Mouse (Mus musculus): ENCODE measurements around the gene Hoxa10. TPM values are rescaled to one million over a fixed set of nuclear protein-coding genes. Genes with fewer than 3 reads are reported as not detected.

The Hoxa10 gene
- total and polyA plus RNA-seq, 3 experiments, result not detected

GRCm38 (mm10) chr6:52203121-52203370 lies 37.6 kb downstream of the Hoxa10 start:
- Histone ChIP-seq H3K27ac (ENCODE audit: control insufficient read depth, low read depth, low read length) (no peak overlapping the region), H3K4me1 (ENCODE audit: control insufficient read depth in 1 of 2, insufficient read depth in 2 of 2, low read length in 2 of 2) (no peaks in the 10 kb centered on the region), H3K9ac (ENCODE audit: control insufficient read depth, low read depth, low read length, poor library complexity, severe bottlenecking) (no peak overlapping the region), H3K4me3 (ENCODE audit: control insufficient read depth in 1 of 2, insufficient read depth in 1 of 2, low read depth in 2 of 2, low read length in 2 of 2) (no peak overlapping the region), H3K9me3 (replicated peaks; ENCODE audit: insufficient read depth, low read length) (no peaks in the 10 kb centered on the region), H3K79me2 (ENCODE audit: control insufficient read depth, insufficient read depth, low read length, poor library complexity) (no peaks in the 10 kb centered on the region; the same call in 1 of the 2 replicates), H3K36me3 (ENCODE audit: control insufficient read depth in 1 of 2, insufficient read depth in 2 of 2, low read length in 2 of 2) (no peaks in the 10 kb centered on the region), H3K27me3 (ENCODE audit: control insufficient read depth in 1 of 2, insufficient read depth in 2 of 2, low read length in 2 of 2) (no peaks in the 10 kb centered on the region)
- no peak for DNase-seq (ENCODE audit: low read depth, low spot score)
- no peak for TF ChIP-seq BHLHE40 (IDR thresholded peaks at IDR 0.05; ENCODE audit: borderline replicate concordance, low read depth, low read length)
- TF ChIP-seq CHD1 (IDR thresholded peaks at IDR 0.05; ENCODE audit: low read depth, low read length), result no peak
- TF ChIP-seq TCF12 (IDR thresholded peaks at IDR 0.05; ENCODE audit: low read depth, low read length), result no peak
- no peak for TF ChIP-seq ETS1 (IDR thresholded peaks at IDR 0.05; ENCODE audit: low read depth, low read length)
- TF ChIP-seq USF1 (IDR thresholded peaks at IDR 0.05; ENCODE audit: low read depth, low read length), result no peak
- TF ChIP-seq CHD2 (IDR thresholded peaks at IDR 0.05; ENCODE audit: low read length), result no peak
- TF ChIP-seq E2F4 (IDR thresholded peaks at IDR 0.05; ENCODE audit: borderline replicate concordance, low read depth, low read length), result no peak
- no peak for TF ChIP-seq MAFK (IDR thresholded peaks at IDR 0.05; ENCODE audit: borderline replicate concordance, low read depth, low read length)
- no peak for TF ChIP-seq MAZ (IDR thresholded peaks at IDR 0.05; ENCODE audit: low read depth, low read length)

GRCm38 (mm10) chr6:52202362-52203120 lies 38.1 kb downstream of the Hoxa10 start:
- no peak overlapping the region for H3K27ac ChIP-seq (ENCODE audit: control insufficient read depth, low read depth, low read length)
- no peak overlapping the region for H3K4me3 ChIP-seq (ENCODE audit: control insufficient read depth in 1 of 2, insufficient read depth in 1 of 2, low read depth in 2 of 2, low read length in 2 of 2)
- no peak overlapping the region for H3K9ac ChIP-seq (ENCODE audit: control insufficient read depth, low read depth, low read length, poor library complexity, severe bottlenecking)
- H3K4me1 ChIP-seq (ENCODE audit: control insufficient read depth in 1 of 2, insufficient read depth in 2 of 2, low read length in 2 of 2), result no peaks in the 10 kb centered on the region
- DNase-seq (ENCODE audit: low read depth, low spot score), result no peak
- TF ChIP-seq RCOR1 (IDR thresholded peaks at IDR 0.05; ENCODE audit: low read depth, low read length), result no peak
- no peak for TF ChIP-seq CHD1 (IDR thresholded peaks at IDR 0.05; ENCODE audit: low read depth, low read length)
- no peak for TF ChIP-seq MAFK (IDR thresholded peaks at IDR 0.05; ENCODE audit: borderline replicate concordance, low read depth, low read length)
- no peak for TF ChIP-seq BHLHE40 (IDR thresholded peaks at IDR 0.05; ENCODE audit: borderline replicate concordance, low read depth, low read length)
- no peak for TF ChIP-seq E2F4 (IDR thresholded peaks at IDR 0.05; ENCODE audit: borderline replicate concordance, low read depth, low read length)
- TF ChIP-seq ZC3H11A (IDR thresholded peaks at IDR 0.05; ENCODE audit: low read depth, low read length), result no peak
- TF ChIP-seq ZNF384 (IDR thresholded peaks at IDR 0.05; ENCODE audit: low read depth, low read length), result no peak
- TF ChIP-seq RAD21 (IDR thresholded peaks at IDR 0.05; ENCODE audit: low read depth, low read length), result no peak
- no peak for TF ChIP-seq GATA1 (IDR thresholded peaks at IDR 0.05; ENCODE audit: low read depth, low read length)
- TF ChIP-seq MXI1 (IDR thresholded peaks at IDR 0.05; ENCODE audit: low read depth, low read length), result no peak
- TF ChIP-seq POLR2AphosphoS5 (IDR thresholded peaks at IDR 0.05; ENCODE audit: borderline replicate concordance, low read depth, low read length), result no peak
- TF ChIP-seq MYC (IDR thresholded peaks at IDR 0.05; ENCODE audit: low read depth, low read length), result no peak
- TF ChIP-seq MAX (IDR thresholded peaks at IDR 0.05; ENCODE audit: low read length), result no peak
- TF ChIP-seq JUND (IDR thresholded peaks at IDR 0.05; ENCODE audit: low read depth, low read length), result no peak
- TF ChIP-seq ZKSCAN1 (IDR thresholded peaks at IDR 0.05; ENCODE audit: low read depth, low read length), result no peak
- TF ChIP-seq MEF2A (IDR thresholded peaks at IDR 0.05; ENCODE audit: extremely low read depth, insufficient replicate concordance, low read depth, low read length, poor library complexity, severe bottlenecking), result no peak
- TF ChIP-seq TBP (IDR thresholded peaks at IDR 0.05; ENCODE audit: low read depth, low read length), result no peak
- no peak for TF ChIP-seq USF1 (IDR thresholded peaks at IDR 0.05; ENCODE audit: low read depth, low read length)
- no peak for TF ChIP-seq MYB (IDR thresholded peaks at IDR 0.05; ENCODE audit: low read depth, low read length)
- no peaks in the 10 kb centered on the region for H3K36me3 ChIP-seq (ENCODE audit: control insufficient read depth in 1 of 2, insufficient read depth in 2 of 2, low read length in 2 of 2)
- no peaks in the 10 kb centered on the region for H3K27me3 ChIP-seq (ENCODE audit: control insufficient read depth in 1 of 2, insufficient read depth in 2 of 2, low read length in 2 of 2)
- no peaks in the 10 kb centered on the region; the same call in 1 of the 2 replicates for H3K79me2 ChIP-seq (ENCODE audit: control insufficient read depth, insufficient read depth, low read length, poor library complexity)
- H3K9me3 ChIP-seq (replicated peaks; ENCODE audit: insufficient read depth, low read length), result no peaks in the 10 kb centered on the region

Measured in MEL (cell line).